In genomic region chr3:102094841-102095240, GRCm38 (mm10) we compare ENCODE assay signal across 24 mouse cellular contexts. TPM values are rescaled to one million over a fixed set of nuclear protein-coding genes. Genes with fewer than 3 reads are reported as not detected.
DNase-seq lines count a peak whose midpoint lies in the region; ATAC-seq and TF ChIP-seq lines count a peak whose summit lies in the region.
"Had no signal": no experiment of that assay in that cellular context is flagged by ENCODE, and none has a peak within 500 bp of the region (broad histone marks: within the 10 kb centered on the region; RNA-seq: fewer than 3 reads in every experiment).

No protein-coding gene starts in this region.

- TF ChIP-seq EP300 in heart, adult 2 months (IDR thresholded peaks at IDR 0.05; ENCODE audit: insufficient read depth, low read depth, low read length): no peak

- H3K9ac ChIP-seq in heart, adult 2 months (ENCODE audit: low read depth, low read length): no peak overlapping the region
- H3K9ac ChIP-seq in intestine, embryonic 16.5 days (ENCODE audit: low read depth, low read length): no peak overlapping the region
- H3K9ac ChIP-seq in intestine, postnatal 0 days (ENCODE audit: low read depth, low read length): no peak overlapping the region
- H3K9ac ChIP-seq in liver, embryonic 16.5 days (ENCODE audit: low read depth, low read length): no peak overlapping the region
- H3K9ac ChIP-seq in liver, embryonic 11.5 days (ENCODE audit: low read depth, low read length): no peak overlapping the region
- H3K9ac ChIP-seq: forebrain, embryonic 13.5 days; heart, embryonic 12.5 days; hindbrain, embryonic 13.5 days had no signal

- 82% methylated on average over 3 of the region's 3 CpGs for WGBS in heart, adult 2 months
- 89% methylated on average over 3 of the region's 3 CpGs for WGBS in intestine, embryonic 16.5 days
- 91% methylated on average over 3 of the region's 3 CpGs for WGBS in intestine, postnatal 0 days
- 71% methylated on average over 3 of the region's 3 CpGs for WGBS in liver, embryonic 16.5 days (ENCODE audit: insufficient replicate concordance)
- WGBS in liver, embryonic 11.5 days: 85% methylated on average over 3 of the region's 3 CpGs

- no peak for DNase-seq in heart, adult 2 months
- DNase-seq in heart, adult 9 months (ENCODE audit: low spot score in 2 of 2): no peak
- DNase-seq in kidney, adult 9 months: peak; percentile 72
- DNase-seq in kidney, postnatal 14 days: no peak
- no peak for DNase-seq in liver, embryonic 11.5 days (ENCODE audit: low spot score)
- DNase-seq: adrenal gland, postnatal 10 days; adrenal gland, postnatal 36 days; B cell, adult 2 months; cerebellum, adult 18-20 months; cerebellum, adult 9-10 months; heart, postnatal 36 days had no signal

- H3K4me1 ChIP-seq in heart, adult 2 months (ENCODE audit: control insufficient read depth, insufficient read depth, low read length): peaks cover 10% of the 10 kb centered on the region; the same call in 1 of the 2 replicates
- no peaks in the 10 kb centered on the region for H3K4me1 ChIP-seq in intestine, embryonic 16.5 days (ENCODE audit: control insufficient read depth, insufficient read depth, low read length)
- 0 out of 2 replicates have a peak, but pooled peaks cover 4% of the 10 kb centered on the region for H3K4me1 ChIP-seq in intestine, postnatal 0 days (replicated peaks; ENCODE audit: control insufficient read depth, insufficient read depth, low read length)
- no peaks in the 10 kb centered on the region for H3K4me1 ChIP-seq in liver, embryonic 16.5 days (ENCODE audit: control insufficient read depth, low read depth, low read length)
- no peaks in the 10 kb centered on the region for H3K4me1 ChIP-seq in liver, embryonic 11.5 days (replicated peaks; ENCODE audit: control insufficient read depth, insufficient read depth, low read length)
- H3K4me1 ChIP-seq: forebrain, embryonic 10.5 days; forebrain, embryonic 13.5 days had no signal

- no peaks in the 10 kb centered on the region for H3K27me3 ChIP-seq in heart, adult 2 months (ENCODE audit: control insufficient read depth, insufficient read depth, low read length)
- H3K27me3 ChIP-seq in intestine, embryonic 16.5 days (replicated peaks; ENCODE audit: control insufficient read depth, insufficient read depth, low read length): no peaks in the 10 kb centered on the region
- H3K27me3 ChIP-seq in intestine, postnatal 0 days (replicated peaks; ENCODE audit: control insufficient read depth, insufficient read depth, low read length): no peaks in the 10 kb centered on the region
- no peaks in the 10 kb centered on the region for H3K27me3 ChIP-seq in liver, embryonic 16.5 days (ENCODE audit: control insufficient read depth, insufficient read depth, low read depth, low read length)
- H3K27me3 ChIP-seq in liver, embryonic 11.5 days (replicated peaks; ENCODE audit: control insufficient read depth, insufficient read depth, low read length): no peaks in the 10 kb centered on the region
- H3K27me3 ChIP-seq: CH12.LX; forebrain, embryonic 13.5 days; heart, embryonic 12.5 days; hindbrain, embryonic 13.5 days; Patski had no signal

- no peak for TF ChIP-seq CTCF in heart, adult 2 months (IDR thresholded peaks at IDR 0.05)
- TF ChIP-seq CTCF in intestine, postnatal 0 days (IDR thresholded peaks at IDR 0.05; ENCODE audit: low read depth): no peak

- H3K4me2 ChIP-seq in intestine, embryonic 16.5 days (ENCODE audit: low read depth, low read length): no peak overlapping the region
- no peak overlapping the region for H3K4me2 ChIP-seq in intestine, postnatal 0 days (replicated peaks; ENCODE audit: low read depth)
- H3K4me2 ChIP-seq in liver, embryonic 16.5 days (ENCODE audit: low read depth, low read length): no peak overlapping the region
- H3K4me2 ChIP-seq in liver, embryonic 11.5 days: no peak overlapping the region
- H3K4me2 ChIP-seq: forebrain, embryonic 13.5 days; heart, embryonic 12.5 days; hindbrain, embryonic 13.5 days had no signal

- H3K27ac ChIP-seq in heart, adult 2 months: peak overlapping the region; percentile 8; the same call in 1 of the 2 replicates
- H3K27ac ChIP-seq in intestine, embryonic 16.5 days (ENCODE audit: low read length): peak overlapping the region; percentile 11; the same call in 1 of the 2 replicates
- no peak overlapping the region for H3K27ac ChIP-seq in intestine, postnatal 0 days (ENCODE audit: low read depth, low read length)
- H3K27ac ChIP-seq in liver, embryonic 16.5 days (ENCODE audit: low read length): no peak overlapping the region
- H3K27ac ChIP-seq in liver, embryonic 11.5 days (ENCODE audit: low read depth, low read length): no peak overlapping the region
- H3K27ac ChIP-seq: forebrain, embryonic 10.5 days; forebrain, embryonic 13.5 days; hindbrain, embryonic 10.5 days; hindbrain, embryonic 13.5 days had no signal

- intact Hi-C loops in heart, adult 2 months (cut with DNase I): no loop called here

- ATAC-seq in intestine, embryonic 16.5 days: no peak; the same call in 1 of the 2 replicates
- ATAC-seq in intestine, postnatal 0 days: no peak
- ATAC-seq in liver, embryonic 16.5 days (ENCODE audit: low read depth): peak; percentile 3; the same call in 1 of the 2 replicates
- ATAC-seq in liver, embryonic 11.5 days (replicated peaks; ENCODE audit: low FRiP score): no peak
- ATAC-seq: forebrain, embryonic 13.5 days; forebrain, embryonic 16.5 days; hindbrain, embryonic 16.5 days; Patski had no signal

- peaks cover 11% of the 10 kb centered on the region for H3K36me3 ChIP-seq in heart, adult 2 months (ENCODE audit: control insufficient read depth, insufficient read depth, low read length)
- H3K36me3 ChIP-seq in intestine, embryonic 16.5 days (ENCODE audit: control insufficient read depth, insufficient read depth, low read length): no peaks in the 10 kb centered on the region
- H3K36me3 ChIP-seq in intestine, postnatal 0 days (ENCODE audit: control insufficient read depth, insufficient read depth): no peaks in the 10 kb centered on the region
- H3K36me3 ChIP-seq in liver, embryonic 16.5 days (ENCODE audit: control insufficient read depth, insufficient read depth): no peaks in the 10 kb centered on the region
- no peaks in the 10 kb centered on the region for H3K36me3 ChIP-seq in liver, embryonic 11.5 days (ENCODE audit: control insufficient read depth, insufficient read depth, low read length)
- H3K36me3 ChIP-seq: forebrain, embryonic 10.5 days; G1E; hindbrain, embryonic 10.5 days; hindbrain, embryonic 13.5 days had no signal

- no peak overlapping the region for H3K4me3 ChIP-seq in heart, adult 2 months
- no peak overlapping the region for H3K4me3 ChIP-seq in intestine, embryonic 16.5 days (ENCODE audit: low read length)
- no peak overlapping the region for H3K4me3 ChIP-seq in intestine, postnatal 0 days (ENCODE audit: low read depth, low read length)
- H3K4me3 ChIP-seq in liver, embryonic 16.5 days (ENCODE audit: low read depth, low read length): no peak overlapping the region
- no peak overlapping the region for H3K4me3 ChIP-seq in liver, embryonic 11.5 days (ENCODE audit: low read depth, low read length)
- H3K4me3 ChIP-seq: forebrain, embryonic 10.5 days; forebrain, embryonic 13.5 days; heart, embryonic 12.5 days; hindbrain, embryonic 10.5 days; hindbrain, embryonic 13.5 days had no signal

- H3K79me2 ChIP-seq in heart, adult 2 months (replicated peaks; ENCODE audit: control insufficient read depth, insufficient read depth, low read length): no peaks in the 10 kb centered on the region

- TF ChIP-seq POLR2A in heart, adult 2 months (IDR thresholded peaks at IDR 0.05; ENCODE audit: insufficient read depth, low read depth, low read length): no peak

- no peaks in the 10 kb centered on the region for H3K9me3 ChIP-seq in intestine, embryonic 16.5 days (ENCODE audit: control insufficient read depth, low read length)
- H3K9me3 ChIP-seq in intestine, postnatal 0 days (ENCODE audit: control insufficient read depth): no peaks in the 10 kb centered on the region
- H3K9me3 ChIP-seq in liver, embryonic 16.5 days (replicated peaks; ENCODE audit: control insufficient read depth, low read length): no peaks in the 10 kb centered on the region
- H3K9me3 ChIP-seq in liver, embryonic 11.5 days (ENCODE audit: control insufficient read depth, low read length): no peaks in the 10 kb centered on the region
- H3K9me3 ChIP-seq: forebrain, embryonic 10.5 days; forebrain, embryonic 13.5 days; G1E; heart, embryonic 12.5 days; hindbrain, embryonic 10.5 days; hindbrain, embryonic 13.5 days had no signal

RNA-seq across cellular contexts. Expression of gene Casq2, which starts 8.6 kb away (rescaled TPM):
- total RNA-seq in heart, adult 2 months (2021): 100 to 1,000 TPM; 833 to 848 TPM
- 361 and 854 TPM in 2 replicates for polyA plus RNA-seq in heart, adult 2 months (2012; rRNA removed)
- 2.1 and 2.2 TPM in 2 replicates for polyA plus RNA-seq in intestine, embryonic 16.5 days (2015; fragmentation: Nextera tagmentation; extraction: Ambion mirVana)
- polyA plus RNA-seq in intestine, postnatal 0 days (2015; fragmentation: Nextera tagmentation; extraction: Ambion mirVana): 5.7 and 5.9 TPM in 2 replicates
- polyA plus RNA-seq in liver, embryonic 16.5 days (2015; fragmentation: Nextera tagmentation; extraction: Ambion mirVana): 4.2 and 7.8 TPM in 2 replicates
- polyA plus RNA-seq in liver, embryonic 11.5 days (2014; fragmentation: Nextera tagmentation; extraction: Ambion mirVana): 0.95 and 1.2 TPM in 2 replicates
- total RNA-seq: CH12.LX had no signal
- polyA plus RNA-seq: forebrain, embryonic 10.5 days; G1E had no signal

Comparison
In these comparisons a context has a peak if more than half of its experiments do, and no peak if none do; other contexts are left out.
1. H3K27ac ChIP-seq: peak in heart, adult 2 months (single experiment) and intestine, embryonic 16.5 days (single experiment); none in intestine, postnatal 0 days (single experiment), liver, embryonic 16.5 days (single experiment) and liver, embryonic 11.5 days (single experiment).
2. RNA of gene Casq2, which starts 8.6 kb away (polyA plus RNA-seq): 361 to 854 TPM in heart, adult 2 months; 4.2 to 7.8 TPM in liver, embryonic 16.5 days, 5.7 to 5.9 TPM in intestine, postnatal 0 days, 2.1 to 2.2 TPM in intestine, embryonic 16.5 days and 0.95 to 1.2 TPM in liver, embryonic 11.5 days; every median in the first group is over 10 times any median in the second.